Mouse (Mus musculus): ENCODE data around the gene Sdhc. TPM values are rescaled to one million over a fixed set of nuclear protein-coding genes. Genes with fewer than 3 reads are reported as not detected.

Sdhc gene
- polyA plus RNA-seq, 1 experiment, result 169 TPM

DNA sequence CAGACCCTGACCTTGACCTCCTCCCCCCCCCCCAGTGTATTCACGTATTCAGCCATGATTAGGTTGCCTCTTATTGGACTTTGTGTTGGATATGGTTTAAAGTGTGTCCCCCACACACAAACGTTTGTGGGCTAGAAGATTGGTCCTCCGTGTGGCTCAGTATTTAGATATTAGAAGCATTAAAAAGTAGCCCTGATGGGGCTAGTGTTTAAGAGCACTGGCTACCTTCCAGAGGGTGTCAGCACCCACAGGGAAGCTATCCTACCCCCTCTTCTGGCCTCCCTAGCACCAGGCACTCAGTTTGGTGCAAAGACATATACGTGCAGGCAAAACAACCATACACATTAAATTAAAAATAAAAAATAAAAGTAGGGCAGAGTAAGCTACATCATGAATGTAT, 37.4 kb downstream of the Sdhc start:
- Histone ChIP-seq H3K4me3 (peak overlapping the region; percentile 54), H3K79me2 (ENCODE audit: control insufficient read depth, insufficient read depth) (no peaks in the 10 kb centered on the region), H3K36me3 (ENCODE audit: control insufficient read depth, insufficient read depth) (no peaks in the 10 kb centered on the region), H3K4me2 (ENCODE audit: low read depth) (peak overlapping the region; percentile 98), H3K27me3 (ENCODE audit: control insufficient read depth, insufficient read depth, insufficient read length) (no peaks in the 10 kb centered on the region), H3ac (ENCODE audit: control insufficient read depth, insufficient read length) (no peak overlapping the region)
- no peak for TF ChIP-seq MAX (IDR thresholded peaks at IDR 0.05; ENCODE audit: low read depth)
- TF ChIP-seq TCF3 (IDR thresholded peaks at IDR 0.05; ENCODE audit: insufficient read length, low read depth), result no peak
- TF ChIP-seq USF1 (IDR thresholded peaks at IDR 0.05; ENCODE audit: low read depth), result no peak
- no peak for TF ChIP-seq MYOG (IDR thresholded peaks at IDR 0.05; ENCODE audit: control insufficient read depth in 1 of 3, insufficient read depth in 1 of 3, insufficient read length in 2 of 3, low read depth in 2 of 3)
- no peak for TF ChIP-seq SRF (IDR thresholded peaks at IDR 0.05; ENCODE audit: control insufficient read depth, insufficient read length, low read depth)
- TF ChIP-seq REST (IDR thresholded peaks at IDR 0.05; ENCODE audit: insufficient read depth, insufficient read length), result no peak
- no peak for TF ChIP-seq TCF12 (IDR thresholded peaks at IDR 0.05; ENCODE audit: insufficient read depth, poor library complexity, severe bottlenecking)
- TF ChIP-seq E2F4 (IDR thresholded peaks at IDR 0.05; ENCODE audit: insufficient read depth), result no peak
- no peak for TF ChIP-seq CEBPB (IDR thresholded peaks at IDR 0.05; ENCODE audit: insufficient read depth, poor library complexity, severe bottlenecking)
- TF ChIP-seq MYOD1 (IDR thresholded peaks at IDR 0.05; ENCODE audit: control insufficient read depth in 1 of 3, insufficient read length in 2 of 3, low read depth in 2 of 3), result no peak
- no peak for TF ChIP-seq POLR2AphosphoS2 (IDR thresholded peaks at IDR 0.05; ENCODE audit: insufficient read length, low read depth)
- no peak for TF ChIP-seq POLR2A (IDR thresholded peaks at IDR 0.05; ENCODE audit: insufficient read length, low read depth)

DNA sequence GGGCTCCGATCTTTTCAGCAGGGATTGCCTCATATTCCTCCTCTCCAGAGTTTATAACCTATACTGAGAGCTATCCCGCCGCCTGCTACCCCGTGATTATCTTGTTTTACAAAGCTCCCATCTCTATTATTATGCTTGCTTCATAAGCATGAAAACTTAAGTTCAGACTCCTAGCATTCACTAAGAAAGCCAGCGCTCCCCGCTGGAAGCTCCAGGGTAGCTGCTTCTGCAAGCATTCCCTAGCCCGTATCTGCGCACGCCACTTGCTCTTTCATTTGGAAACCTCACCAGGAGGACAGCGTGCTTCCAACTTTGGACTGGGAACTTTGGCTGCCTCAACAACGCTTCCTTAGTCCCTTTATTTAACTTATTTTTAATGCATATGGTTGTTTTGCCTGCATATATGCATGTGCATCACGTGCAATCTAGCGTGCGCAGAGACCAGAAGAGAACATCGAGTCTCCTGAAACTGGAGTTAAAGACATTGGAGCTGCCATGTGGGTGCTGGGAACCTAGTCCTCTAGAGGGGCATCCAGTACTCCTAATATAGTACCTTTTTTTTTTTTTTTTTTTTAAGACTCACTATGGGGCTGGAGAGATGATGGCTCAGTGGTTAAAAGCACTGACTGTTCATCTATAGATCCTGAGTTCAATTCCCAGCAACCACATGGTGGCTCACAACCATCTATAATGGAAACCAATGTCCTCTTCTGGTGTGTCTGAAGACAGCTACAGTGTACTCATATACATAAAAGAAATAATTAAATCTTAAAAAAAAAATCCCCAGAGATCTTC, 38.4 kb downstream of the Sdhc start:
- H3K79me2 ChIP-seq (ENCODE audit: control insufficient read depth, insufficient read depth), result no peaks in the 10 kb centered on the region
- peak overlapping the region; percentile 54 for H3K4me3 ChIP-seq
- TF ChIP-seq USF1 (IDR thresholded peaks at IDR 0.05; ENCODE audit: low read depth) (no peak), SRF (IDR thresholded peaks at IDR 0.05; ENCODE audit: control insufficient read depth, insufficient read length, low read depth) (no peak), MAX (IDR thresholded peaks at IDR 0.05; ENCODE audit: low read depth) (no peak), MYOD1 (IDR thresholded peaks at IDR 0.05; ENCODE audit: control insufficient read depth in 1 of 3, insufficient read length in 2 of 3, low read depth in 2 of 3) (no peak), MYOG (IDR thresholded peaks at IDR 0.05; ENCODE audit: control insufficient read depth in 1 of 3, insufficient read depth in 1 of 3, insufficient read length in 2 of 3, low read depth in 2 of 3) (no peak), TCF12 (IDR thresholded peaks at IDR 0.05; ENCODE audit: insufficient read depth, poor library complexity, severe bottlenecking) (no peak)
- H3K27me3 ChIP-seq (ENCODE audit: control insufficient read depth, insufficient read depth, insufficient read length), result no peaks in the 10 kb centered on the region
- H3K4me2 ChIP-seq (ENCODE audit: low read depth), result peak overlapping the region; percentile 98
- H3ac ChIP-seq (ENCODE audit: control insufficient read depth, insufficient read length), result no peak overlapping the region
- no peaks in the 10 kb centered on the region for H3K36me3 ChIP-seq (ENCODE audit: control insufficient read depth, insufficient read depth)

DNA sequence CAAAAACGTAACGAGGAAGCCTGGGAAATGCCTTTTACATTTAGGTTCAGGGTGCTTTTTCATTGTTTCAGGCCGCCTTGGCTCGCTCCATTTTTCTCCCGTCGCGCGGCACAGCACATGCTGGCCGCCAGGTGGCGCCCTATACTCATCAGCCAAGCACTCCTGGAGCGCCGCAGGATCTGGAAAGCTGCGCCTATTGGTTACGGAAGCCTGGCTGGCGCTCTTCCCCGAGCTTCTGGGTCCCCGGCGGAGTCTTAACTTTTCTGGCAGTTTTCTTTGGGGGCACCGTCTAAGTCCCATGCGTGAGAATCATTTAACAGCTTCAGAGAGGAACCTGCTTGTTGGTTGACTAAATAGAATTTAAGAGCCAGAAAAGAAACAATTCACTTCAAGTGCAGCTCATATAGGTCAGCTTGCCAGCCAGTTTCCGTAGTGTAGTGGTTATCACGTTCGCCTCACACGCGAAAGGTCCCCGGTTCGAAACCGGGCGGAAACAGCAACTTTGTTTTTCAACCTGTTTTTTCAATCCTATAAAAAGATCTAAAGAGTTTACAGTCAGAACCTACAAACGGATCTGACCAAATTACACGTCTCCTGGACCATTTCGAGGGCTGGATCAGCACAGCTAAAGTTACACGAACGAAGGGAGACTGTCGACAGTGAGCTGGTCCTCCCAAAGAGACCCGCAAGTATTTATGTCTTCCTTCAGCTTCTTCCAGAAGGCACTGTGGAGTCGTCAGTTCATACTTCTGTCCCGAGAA, 39.2 kb downstream of the Sdhc start:
- TF ChIP-seq MYOG (IDR thresholded peaks at IDR 0.05; ENCODE audit: control insufficient read depth in 1 of 3, insufficient read depth in 1 of 3, insufficient read length in 2 of 3, low read depth in 2 of 3) (no peak), CEBPB (IDR thresholded peaks at IDR 0.05; ENCODE audit: insufficient read depth, poor library complexity, severe bottlenecking) (0 out of 2 replicates have a peak, but pooled peaks have one; percentile 15)

DNA sequence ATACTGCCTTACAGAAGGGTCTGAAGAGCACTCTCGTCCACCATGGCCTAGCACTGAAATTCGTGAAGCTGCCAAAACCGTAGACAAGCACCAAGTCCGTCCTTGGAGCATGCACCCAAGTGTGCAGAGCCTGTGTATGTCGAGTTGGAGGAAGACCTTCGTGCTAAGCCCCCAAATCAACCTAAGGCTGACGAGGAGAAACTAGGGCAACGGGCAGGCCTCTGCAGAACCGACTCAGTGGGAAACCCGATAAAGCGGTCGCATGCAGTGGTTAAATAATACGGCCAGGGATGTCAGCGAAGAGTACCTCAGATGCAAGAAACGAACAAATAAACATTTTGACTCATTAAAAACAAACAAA, 39.8 kb downstream of the Sdhc start:
- Histone ChIP-seq H3K36me3 (ENCODE audit: control insufficient read depth, insufficient read depth) (no peaks in the 10 kb centered on the region), H3K79me2 (ENCODE audit: control insufficient read depth, insufficient read depth) (no peaks in the 10 kb centered on the region), H3K4me2 (ENCODE audit: low read depth) (peak overlapping the region; percentile 71), H3K4me3 (peak overlapping the region; percentile 54), H3ac (ENCODE audit: control insufficient read depth, insufficient read length) (no peak overlapping the region), H3K27me3 (ENCODE audit: control insufficient read depth, insufficient read depth, insufficient read length) (no peaks in the 10 kb centered on the region)
- TF ChIP-seq CEBPB (IDR thresholded peaks at IDR 0.05; ENCODE audit: insufficient read depth, poor library complexity, severe bottlenecking) (no peak), MYOD1 (IDR thresholded peaks at IDR 0.05; ENCODE audit: control insufficient read depth in 1 of 3, insufficient read length in 2 of 3, low read depth in 2 of 3) (no peak), MYOG (IDR thresholded peaks at IDR 0.05; ENCODE audit: control insufficient read depth in 1 of 3, insufficient read depth in 1 of 3, insufficient read length in 2 of 3, low read depth in 2 of 3) (no peak), POLR2A (IDR thresholded peaks at IDR 0.05; ENCODE audit: insufficient read length, low read depth) (no peak), SRF (IDR thresholded peaks at IDR 0.05; ENCODE audit: control insufficient read depth, insufficient read length, low read depth) (no peak), POLR2AphosphoS2 (IDR thresholded peaks at IDR 0.05; ENCODE audit: insufficient read length, low read depth) (no peak), REST (IDR thresholded peaks at IDR 0.05; ENCODE audit: insufficient read depth, insufficient read length) (no peak), USF1 (IDR thresholded peaks at IDR 0.05; ENCODE audit: low read depth) (no peak), MAX (IDR thresholded peaks at IDR 0.05; ENCODE audit: low read depth) (no peak), E2F4 (IDR thresholded peaks at IDR 0.05; ENCODE audit: insufficient read depth) (no peak), TCF3 (IDR thresholded peaks at IDR 0.05; ENCODE audit: insufficient read length, low read depth) (no peak), TCF12 (IDR thresholded peaks at IDR 0.05; ENCODE audit: insufficient read depth, poor library complexity, severe bottlenecking) (no peak)

More for the DNA sequence above, 39.2 kb downstream of the Sdhc start:
- Histone ChIP-seq H3K27me3 (ENCODE audit: control insufficient read depth, insufficient read depth, insufficient read length) (no peaks in the 10 kb centered on the region), H3K79me2 (ENCODE audit: control insufficient read depth, insufficient read depth) (no peaks in the 10 kb centered on the region), H3ac (ENCODE audit: control insufficient read depth, insufficient read length) (no peak overlapping the region), H3K4me3 (peak overlapping the region; percentile 54), H3K36me3 (ENCODE audit: control insufficient read depth, insufficient read depth) (no peaks in the 10 kb centered on the region), H3K4me2 (ENCODE audit: low read depth) (peak overlapping the region; percentile 98)

All from myocyte (in vitro differentiated cells).